Mouse (Mus musculus): ENCODE data around the gene Per3. TPM values are rescaled to one million over a fixed set of nuclear protein-coding genes. Genes with fewer than 3 reads are reported as not detected.

Per3 gene
- total and polyA plus RNA-seq, 3 experiments, result 5.0 to 22.6 (median 15.2) TPM

GRCm38 (mm10) chr4:150957106-150957458 is 87.4 kb downstream of the Per3 start:
- DNase-seq, result no peak

- DNase-seq, result no peak
Observed at GRCm38 (mm10) chr4:150956369-150957105, 87.9 kb downstream of the Per3 start.

Other genes starting within 250 kb of the Per3 start
- gene Errfi1, start 190.7 kb downstream of the Per3 start, total RNA-seq (2021), result 10 to 100 TPM; 41.7 to 49.8 TPM
- gene Errfi1, start 190.7 kb downstream of the Per3 start, polyA plus RNA-seq (2012; rRNA removed), result 12.1 and 12.6 TPM in 2 replicates
- 100 to 1,000 TPM; 274 to 292 TPM for gene Park7, start 130.2 kb downstream of the Per3 start, total RNA-seq (2021)
- gene Park7, start 130.2 kb downstream of the Per3 start, polyA plus RNA-seq (2012; rRNA removed), result 73.0 and 78.6 TPM in 2 replicates
- gene Tnfrsf9, start 130.1 kb downstream of the Per3 start, total RNA-seq (2021), result under 1 TPM in 1 of 2 experiments, not detected in 1; 0.45 TPM
- gene Tnfrsf9, start 130.1 kb downstream of the Per3 start, polyA plus RNA-seq (2012; rRNA removed), result 0.10 TPM in 1 of 2 replicates, not detected in the other
- gene Uts2, start 47.6 kb downstream of the Per3 start, total RNA-seq (2021), result not detected
- not detected in 2 replicates for gene Uts2, start 47.6 kb downstream of the Per3 start, polyA plus RNA-seq (2012; rRNA removed)
- 10 to 100 TPM; 63.6 to 67.0 TPM for gene Vamp3, start 13.3 kb upstream of the Per3 start, total RNA-seq (2021)
- gene Vamp3, start 13.3 kb upstream of the Per3 start, polyA plus RNA-seq (2012; rRNA removed), result 11.4 and 12.7 TPM in 2 replicates
- not detected for gene Gm13090, start 44.9 kb upstream of the Per3 start, total RNA-seq (2021)
- not detected in 2 replicates for gene Gm13090, start 44.9 kb upstream of the Per3 start, polyA plus RNA-seq (2012; rRNA removed)

Measured in adrenal gland, adult 2 months (tissue).